Mouse (Mus musculus) embryonic facial prominence, embryonic 11.5 days (tissue): ENCODE measurements at regions not wholly inside any gene's neighbourhood (a gene's known extent, or its start where the extent isn't known, plus 50 kb on each side); places are given as distances from the start of the nearest gene placed in this dataset.

Experiments
- ATAC-seq: fragments of 200-750 bp; cut with Nextera tagmentation; replicated peaks from 2 replicates; pipeline ENCODE4 v1.8.0; 2017; ENCODE audit warnings: low read depth; ENCODE audit not compliant: insufficient number of reproducible peaks, low FRiP score, low TSS enrichment
- DNase-seq: peaks from one replicate; pipeline ENCODE4 v3.0.0-alpha.2; 2015; ENCODE audit warnings: low spot score
- H3K27ac ChIP-seq: fragments of 300-500 bp; sonication (generic); replicated peaks from 2 replicates; pipeline ENCODE4 v1.5.1; 2014; ENCODE audit warnings: mild to moderate bottlenecking, low read depth, low read length, control low read depth
- H3K27me3 ChIP-seq: fragments of 300-500 bp; sonication (generic); 2 replicates; pipeline ENCODE4 v1.6.1; 2014; ENCODE audit warnings: mild to moderate bottlenecking, low read length, moderate library complexity, mixed read lengths; ENCODE audit not compliant: control insufficient read depth, insufficient read depth
- H3K36me3 ChIP-seq: fragments of 300-500 bp; sonication (generic); replicated peaks from 2 replicates; pipeline ENCODE4 v1.6.1; 2014; ENCODE audit warnings: low read depth, mild to moderate bottlenecking, low read length, moderate library complexity, mixed read lengths; ENCODE audit not compliant: control insufficient read depth, insufficient read depth
- H3K4me1 ChIP-seq: fragments of 300-500 bp; sonication (generic); 2 replicates; pipeline ENCODE4 v1.6.1; 2014; ENCODE audit warnings: low read length, mixed read lengths; ENCODE audit not compliant: control insufficient read depth, insufficient read depth
- H3K4me2 ChIP-seq: fragments of 300-500 bp; sonication (generic); 2 replicates; pipeline ENCODE4 v1.6.1; 2014; ENCODE audit warnings: low read depth, mild to moderate bottlenecking, control low read depth, low read length, moderate library complexity
- H3K4me3 ChIP-seq: fragments of 300-500 bp; sonication (generic); 2 replicates; pipeline ENCODE4 v1.5.1; 2014; ENCODE audit warnings: low read depth, low read length, control low read depth
- H3K9ac ChIP-seq: fragments of 300-500 bp; sonication (generic); replicated peaks from 2 replicates; pipeline ENCODE4 v1.6.1; 2014; ENCODE audit warnings: mild to moderate bottlenecking, control low read depth, low read length
- H3K9me3 ChIP-seq: fragments of 300-500 bp; sonication (generic); replicated peaks from 2 replicates; pipeline ENCODE4 v1.6.1; 2016; ENCODE audit warnings: mild to moderate bottlenecking, low read length, inconsistent platforms, mixed read lengths; ENCODE audit not compliant: control insufficient read depth
- WGBS: fragments of 180-500 bp; shearing (Covaris S2); extraction: QIAGEN DNeasy Blood & Tissue Kit; methylation state at CpG from one replicate; pipeline ENCODE4 v1.1.7; 2014; 5-methylcytosine and 5-hydroxymethylcytosine counted together

DNA sequence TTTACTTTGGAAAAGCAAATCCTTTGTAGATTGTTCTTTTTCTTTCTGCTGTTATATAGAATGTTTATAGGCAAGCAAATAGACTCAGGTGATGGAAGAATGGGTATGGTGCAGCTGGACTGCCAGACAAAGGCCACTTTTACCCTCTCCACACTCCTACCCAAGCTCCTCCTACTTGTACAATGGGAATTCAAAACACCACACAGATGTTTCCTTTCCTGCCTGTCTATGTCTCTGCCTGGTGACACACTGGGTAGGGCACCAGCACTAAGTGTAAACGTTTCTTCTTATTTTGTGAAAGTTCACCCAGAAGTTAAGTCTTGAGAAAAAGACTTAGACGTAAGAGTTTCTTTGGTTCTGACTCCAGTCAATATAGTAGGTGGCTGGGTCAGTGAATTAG, 94.3 kb upstream of the Sstr4 start:
- H3K27ac ChIP-seq = no peak overlapping the region
- H3K27me3 ChIP-seq = no peaks in the 10 kb centered on the region
- H3K4me1 ChIP-seq = no peaks in the 10 kb centered on the region
- WGBS = 65% methylated on average over 2 of the region's 2 CpGs
- H3K4me2 ChIP-seq = no peak overlapping the region
- no peak overlapping the region for H3K4me3 ChIP-seq
- H3K9ac ChIP-seq = no peak overlapping the region
- H3K9me3 ChIP-seq = no peaks in the 10 kb centered on the region
- no peaks in the 10 kb centered on the region for H3K36me3 ChIP-seq
- ATAC-seq = no peak
- no peak for DNase-seq

DNA sequence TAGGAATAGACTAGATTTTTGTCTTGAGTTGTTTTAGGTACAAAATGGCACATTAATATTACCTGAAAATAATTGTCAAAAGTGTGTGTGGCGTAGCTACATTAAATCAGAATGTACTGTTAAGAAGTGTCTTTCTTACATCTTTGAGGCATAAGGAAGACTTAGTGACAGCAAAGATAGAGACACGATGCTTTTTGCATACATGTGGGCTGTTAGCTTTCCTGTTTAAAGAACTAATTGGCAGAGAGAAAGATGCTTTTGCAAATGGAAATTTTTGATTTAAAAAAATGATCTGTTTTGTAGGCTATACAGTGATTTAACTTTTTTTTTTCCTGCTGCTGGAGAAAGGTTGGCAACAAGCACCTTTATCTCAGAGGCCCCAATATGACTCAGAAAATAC, 82.9 kb upstream of the Sstr4 start:
- H3K36me3 ChIP-seq = no peaks in the 10 kb centered on the region
- H3K9me3 ChIP-seq = no peaks in the 10 kb centered on the region
- H3K9ac ChIP-seq = no peak overlapping the region
- DNase-seq (no peak), ATAC-seq (no peak)
- no peak overlapping the region for H3K4me2 ChIP-seq
- H3K27ac ChIP-seq = no peak overlapping the region
- H3K27me3 ChIP-seq = no peaks in the 10 kb centered on the region
- 88% methylated on average over 2 of the region's 2 CpGs for WGBS
- no peak overlapping the region for H3K4me3 ChIP-seq
- H3K4me1 ChIP-seq = no peaks in the 10 kb centered on the region

- Histone ChIP-seq H3K4me2 (no peak overlapping the region), H3K27ac (no peak overlapping the region), H3K9ac (no peak overlapping the region), H3K27me3 (no peaks in the 10 kb centered on the region), H3K4me1 (no peaks in the 10 kb centered on the region), H3K9me3 (no peaks in the 10 kb centered on the region), H3K36me3 (no peaks in the 10 kb centered on the region), H3K4me3 (no peak overlapping the region)
- DNase-seq (no peak), ATAC-seq (no peak)
- WGBS = 78% methylated on average over 1 of the region's 1 CpGs
These were observed 74.2 kb upstream of the Sstr4 start for GRCm38 (mm10) chr2:148320896-148321295.

DNA sequence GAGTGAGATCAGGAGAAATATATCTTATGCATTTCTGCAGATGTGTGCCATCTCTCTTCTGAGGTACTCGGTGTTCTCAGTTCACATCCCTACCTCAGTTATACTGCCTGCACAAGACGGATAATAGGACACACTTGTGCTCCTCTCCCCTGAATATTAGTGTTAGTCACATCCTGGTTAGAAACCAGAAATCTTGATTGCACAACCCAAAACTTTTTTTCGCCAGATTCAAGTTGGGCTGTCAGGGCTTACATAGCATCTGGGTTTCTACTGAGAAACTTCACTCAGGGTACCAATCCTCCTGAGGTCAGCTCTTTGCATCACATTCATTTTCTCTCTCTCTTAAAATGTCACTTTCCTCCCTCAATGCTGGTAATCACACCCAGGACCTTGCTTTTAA, 69.8 kb upstream of the Sstr4 start:
- H3K9ac ChIP-seq = no peak overlapping the region
- ATAC-seq (no peak), DNase-seq (no peak)
- H3K27ac ChIP-seq = no peak overlapping the region
- H3K27me3 ChIP-seq = no peaks in the 10 kb centered on the region
- H3K9me3 ChIP-seq = no peaks in the 10 kb centered on the region
- no peaks in the 10 kb centered on the region for H3K4me1 ChIP-seq
- WGBS = 70% methylated on average over 3 of the region's 3 CpGs
- no peaks in the 10 kb centered on the region for H3K36me3 ChIP-seq
- no peak overlapping the region for H3K4me3 ChIP-seq
- H3K4me2 ChIP-seq = no peak overlapping the region

GRCm38 (mm10) chr2:148325854-148326387, 69.2 kb upstream of the Sstr4 start:
- H3K4me1 ChIP-seq = no peaks in the 10 kb centered on the region
- H3K9ac ChIP-seq = no peak overlapping the region
- peak; percentile 14 for DNase-seq
- H3K27ac ChIP-seq = no peak overlapping the region
- no peaks in the 10 kb centered on the region for H3K36me3 ChIP-seq
- ATAC-seq = peak; percentile 79; the same call in 1 of the 2 replicates
- 29% methylated on average over 4 of the region's 4 CpGs for WGBS
- H3K27me3 ChIP-seq = no peaks in the 10 kb centered on the region
- H3K9me3 ChIP-seq = no peaks in the 10 kb centered on the region
- no peak overlapping the region for H3K4me2 ChIP-seq
- H3K4me3 ChIP-seq = no peak overlapping the region

- H3K4me1 ChIP-seq = no peaks in the 10 kb centered on the region
- H3K4me3 ChIP-seq = no peak overlapping the region
- no peaks in the 10 kb centered on the region for H3K9me3 ChIP-seq
- H3K27me3 ChIP-seq = no peaks in the 10 kb centered on the region
- H3K9ac ChIP-seq = no peak overlapping the region
- H3K36me3 ChIP-seq = no peaks in the 10 kb centered on the region
- DNase-seq (peak; percentile 67), ATAC-seq (peak; percentile 75)
- H3K27ac ChIP-seq = no peak overlapping the region
- 22% methylated on average over 2 of the region's 2 CpGs for WGBS
- no peak overlapping the region for H3K4me2 ChIP-seq
These were observed 68.7 kb upstream of the Sstr4 start for GRCm38 (mm10) chr2:148326414-148326813.

GRCm38 (mm10) chr2:148327552-148327951, 67.6 kb upstream of the Sstr4 start:
- WGBS = 85% methylated on average over 1 of the region's 1 CpGs
- no peak overlapping the region for H3K9ac ChIP-seq
- no peaks in the 10 kb centered on the region for H3K9me3 ChIP-seq
- H3K36me3 ChIP-seq = no peaks in the 10 kb centered on the region
- no peak overlapping the region for H3K4me2 ChIP-seq
- no peaks in the 10 kb centered on the region for H3K4me1 ChIP-seq
- H3K27me3 ChIP-seq = no peaks in the 10 kb centered on the region
- H3K4me3 ChIP-seq = no peak overlapping the region
- ATAC-seq = no peak
- H3K27ac ChIP-seq = no peak overlapping the region
- DNase-seq = no peak

- no peak for ATAC-seq
These were observed 64.8 kb upstream of the Sstr4 start for GRCm38 (mm10) chr2:148330368-148330767.

More at GRCm38 (mm10) chr2:148330368-148330767, 64.8 kb upstream of the Sstr4 start:
- DNase-seq = no peak
- Histone ChIP-seq H3K36me3 (no peaks in the 10 kb centered on the region), H3K4me2 (no peak overlapping the region), H3K9ac (no peak overlapping the region), H3K27ac (no peak overlapping the region), H3K27me3 (no peaks in the 10 kb centered on the region), H3K4me1 (no peaks in the 10 kb centered on the region), H3K4me3 (no peak overlapping the region), H3K9me3 (no peaks in the 10 kb centered on the region)
- 75% methylated on average over 2 of the region's 2 CpGs for whole genome bisulfite sequencing
